Mouse (Mus musculus) hindbrain, postnatal 0 days (tissue): ENCODE data around the gene Tmc4. TPM values are rescaled to one million over a fixed set of nuclear protein-coding genes. Genes with fewer than 3 reads are reported as not detected.
A peak's percentile ranks its signal among the peaks of the same experiment; 100 is the strongest.

ENCODE experiments used
- ATAC-seq: fragments of 200-750 bp; cut with Nextera tagmentation; 2 replicates; pipeline ENCODE4 v1.8.0; 2017; ENCODE audit warnings: mild to moderate bottlenecking, moderate TSS enrichment, moderate library complexity
- DNase-seq: peaks from one replicate; pipeline ENCODE4 v3.0.0-alpha.2; 2015; ENCODE audit warnings: low spot score
- H3K27ac ChIP-seq: fragments of 300-500 bp; sonication (generic); 2 replicates; pipeline ENCODE4 v1.5.1; 2014; ENCODE audit warnings: mild to moderate bottlenecking
- H3K27me3 ChIP-seq: fragments of 300-500 bp; sonication (generic); 2 replicates; pipeline ENCODE4 v1.6.1; 2014; ENCODE audit warnings: low read length, mixed read lengths; ENCODE audit not compliant: insufficient read depth
- H3K36me3 ChIP-seq: fragments of 300-500 bp; sonication (generic); 2 replicates; pipeline ENCODE4 v1.6.1; 2014; ENCODE audit warnings: low read length, mixed read lengths; ENCODE audit not compliant: insufficient read depth
- H3K4me1 ChIP-seq: fragments of 300-500 bp; sonication (generic); 2 replicates; pipeline ENCODE4 v1.6.1; 2014; ENCODE audit warnings: antibody characterized with exemption, low read length, mixed read lengths; ENCODE audit not compliant: insufficient read depth
- H3K4me2 ChIP-seq: fragments of 300-500 bp; sonication (generic); 2 replicates; pipeline ENCODE4 v1.6.1; 2014; ENCODE audit warnings: low read depth, mild to moderate bottlenecking, low read length, moderate library complexity, mixed read lengths
- H3K4me3 ChIP-seq: fragments of 300-500 bp; sonication (generic); 2 replicates; pipeline ENCODE4 v1.5.1; 2014; ENCODE audit warnings: low read length
- H3K9ac ChIP-seq: fragments of 300-500 bp; sonication (generic); replicated peaks from 2 replicates; pipeline ENCODE4 v1.6.1; 2014; ENCODE audit warnings: mild to moderate bottlenecking, low read length, moderate library complexity, mixed read lengths
- H3K9me3 ChIP-seq: fragments of 300-500 bp; sonication (generic); 2 replicates; pipeline ENCODE4 v1.6.1; 2016; ENCODE audit warnings: low read length, mixed read lengths
- CTCF ChIP-seq: IDR thresholded peaks from 2 replicates; pipeline ENCODE4 v1.5.1; 2016; ENCODE audit warnings: antibody characterized with exemption, control low read depth, low read depth
- WGBS: fragments of 180-500 bp; shearing (Covaris S2); extraction: QIAGEN DNeasy Blood & Tissue Kit; methylation state at CpG from one replicate; pipeline ENCODE4 v1.1.7; 2014; 5-methylcytosine and 5-hydroxymethylcytosine counted together
- polyA plus RNA-seq: library from polyadenylated mRNA; unstranded; fragments of >200 nt; fragmentation: Nextera tagmentation; extraction: Ambion mirVana; gene quantifications from 2 replicates; pipeline ENCODE4 v1.2.1, GENCODE M21; 2015
- total RNA-seq: library from RNA; depleted of rRNA; stranded (reverse); fragments of >200 nt; gene quantifications from 2 replicates; pipeline ENCODE4 v1.2.3, GENCODE M21; 2014

The Tmc4 gene
- total and polyA plus RNA-seq, 2 experiments from 2014 or later, result 3.5 to 4.2 TPM

- no peaks in the 10 kb centered on the region for H3K9me3 ChIP-seq
- H3K4me3 ChIP-seq, result no peak overlapping the region
- H3K4me1 ChIP-seq, result 0 out of 2 replicates have a peak, but pooled peaks cover 3% of the 10 kb centered on the region
- 33% methylated on average over 10 of the region's 10 CpGs for WGBS
- no peak overlapping the region for H3K9ac ChIP-seq
- H3K27ac ChIP-seq, result peak overlapping the region; percentile 37; the same call in 1 of the 2 replicates
- ATAC-seq (peak; percentile 71), DNase-seq (peak; percentile 67)
- H3K4me2 ChIP-seq, result no peak overlapping the region
- TF ChIP-seq CTCF, result no peak
- peaks cover 23% of the 10 kb centered on the region; the same call in 1 of the 2 replicates for H3K36me3 ChIP-seq
- no peaks in the 10 kb centered on the region for H3K27me3 ChIP-seq
Observed at GRCm38 (mm10) chr7:3683908-3684550, 6.7 kb upstream of the Tmc4 start.

- H3K9ac ChIP-seq, result no peak overlapping the region
- H3K4me2 ChIP-seq, result no peak overlapping the region
- no peaks in the 10 kb centered on the region for H3K27me3 ChIP-seq
- H3K4me3 ChIP-seq, result no peak overlapping the region
- H3K9me3 ChIP-seq, result no peaks in the 10 kb centered on the region
- no peak for TF ChIP-seq CTCF
- no peaks in the 10 kb centered on the region for H3K4me1 ChIP-seq
- peaks cover 14% of the 10 kb centered on the region; the same call in 1 of the 2 replicates for H3K36me3 ChIP-seq
- ATAC-seq (no peak), DNase-seq (no peak)
- 84% methylated on average over 12 of the region's 12 CpGs for WGBS
- H3K27ac ChIP-seq, result no peak overlapping the region
Observed at GRCm38 (mm10) chr7:3676371-3676770, 982 bp downstream of the Tmc4 start.

- Histone ChIP-seq H3K9me3 (no peaks in the 10 kb centered on the region), H3K9ac (no peak overlapping the region), H3K4me1 (no peaks in the 10 kb centered on the region), H3K36me3 (peaks cover 7% of the 10 kb centered on the region; the same call in 1 of the 2 replicates), H3K4me2 (no peak overlapping the region), H3K27ac (no peak overlapping the region), H3K27me3 (no peaks in the 10 kb centered on the region), H3K4me3 (no peak overlapping the region)
- DNase-seq (no peak), ATAC-seq (0 out of 2 replicates have a peak, but pooled peaks have one; percentile 10)
- no peak for TF ChIP-seq CTCF
- WGBS, result 81% methylated on average over 3 of the region's 3 CpGs
Observed at GRCm38 (mm10) chr7:3675228-3675548, 2.2 kb downstream of the Tmc4 start.

GRCm38 (mm10) chr7:3674507-3675227 lies 2.7 kb downstream of the Tmc4 start:
- Histone ChIP-seq H3K4me3 (no peak overlapping the region), H3K27ac (no peak overlapping the region), H3K4me2 (no peak overlapping the region), H3K4me1 (no peaks in the 10 kb centered on the region), H3K9ac (0 out of 2 replicates have a peak overlapping the region, but pooled peaks have one; percentile 9), H3K27me3 (no peaks in the 10 kb centered on the region), H3K9me3 (no peaks in the 10 kb centered on the region), H3K36me3 (peaks cover 5% of the 10 kb centered on the region; the same call in 1 of the 2 replicates)
- WGBS, result 69% methylated on average over 10 of the region's 10 CpGs
- ATAC-seq (peak; percentile 90), DNase-seq (peak; percentile 90)
- TF ChIP-seq CTCF, result peak; percentile 95

GRCm38 (mm10) chr7:3666921-3667391 lies 10.4 kb downstream of the Tmc4 start:
- H3K9me3 ChIP-seq, result no peaks in the 10 kb centered on the region
- no peaks in the 10 kb centered on the region for H3K4me1 ChIP-seq
- H3K27me3 ChIP-seq, result no peaks in the 10 kb centered on the region
- 29% methylated on average over 14 of the region's 14 CpGs for WGBS
- H3K4me3 ChIP-seq, result no peak overlapping the region
- peaks cover 9% of the 10 kb centered on the region; the same call in 1 of the 2 replicates for H3K36me3 ChIP-seq
- no peak for ATAC-seq
- no peak overlapping the region for H3K9ac ChIP-seq
- no peak overlapping the region for H3K27ac ChIP-seq
- no peak for DNase-seq
- TF ChIP-seq CTCF, result peak; percentile 25; the same call in 1 of the 2 replicates
- H3K4me2 ChIP-seq, result 0 out of 2 replicates have a peak overlapping the region, but pooled peaks have one; percentile 13

GRCm38 (mm10) chr7:3665215-3666114 lies 11.9 kb downstream of the Tmc4 start, which contains the start of gene Leng1:
Leng1 (minus strand) TSS chr7:3665840.
- peaks cover 15% of the 10 kb centered on the region; the same call in 1 of the 2 replicates for H3K36me3 ChIP-seq
- H3K4me1 ChIP-seq, result no peaks in the 10 kb centered on the region
- peak; percentile 99 for DNase-seq
- peak within 1 kb of the TSS; percentile 62 for H3K4me2 ChIP-seq
- TF ChIP-seq CTCF, result no peak
- ATAC-seq, result peak; percentile 99
- H3K4me3 ChIP-seq, result peak within 1 kb of the TSS; percentile 62
- H3K9ac ChIP-seq, result peak within 1 kb of the TSS; percentile 64
- H3K27ac ChIP-seq, result peak within 1 kb of the TSS; percentile 79
- H3K27me3 ChIP-seq, result no peaks in the 10 kb centered on the region
- WGBS, result 3% methylated on average over 45 of the region's 45 CpGs
- H3K9me3 ChIP-seq, result no peaks in the 10 kb centered on the region
